Mouse (Mus musculus) myocyte (in vitro differentiated cells): ENCODE measurements around the gene Pld4.

Experiments
- MYOD1 ChIP-seq, 3 experiments: IDR thresholded peaks; one replicate each; pipeline ENCODE4 v1.6.1; 2011; ENCODE audit warnings: control low read depth in 2 of 3, low read depth in 2 of 3, mild to moderate bottlenecking in 2 of 3, moderate library complexity in 1 of 3; ENCODE audit not compliant: insufficient read length in 2 of 3, control insufficient read depth in 1 of 3
- POLR2A ChIP-seq: IDR thresholded peaks from one replicate; pipeline ENCODE4 v1.6.1; 2011; ENCODE audit warnings: low read depth, mild to moderate bottlenecking, control low read depth, moderate library complexity; ENCODE audit not compliant: insufficient read length
- POLR2AphosphoS2 ChIP-seq: IDR thresholded peaks from one replicate; pipeline ENCODE4 v1.6.1; 2011; ENCODE audit warnings: low read depth, control low read depth; ENCODE audit not compliant: insufficient read length
- SRF ChIP-seq: IDR thresholded peaks from one replicate; pipeline ENCODE4 v1.6.1; 2011; ENCODE audit warnings: low read depth; ENCODE audit not compliant: control insufficient read depth, insufficient read length
- TCF12 ChIP-seq: IDR thresholded peaks from one replicate; pipeline ENCODE4 v1.6.1; 2011; ENCODE audit warnings: mild to moderate bottlenecking, control low read depth; ENCODE audit not compliant: poor library complexity, insufficient read depth, severe bottlenecking
- TCF3 ChIP-seq: IDR thresholded peaks from one replicate; pipeline ENCODE4 v1.6.1; 2011; ENCODE audit warnings: low read depth, control low read depth; ENCODE audit not compliant: insufficient read length
- USF1 ChIP-seq: IDR thresholded peaks from one replicate; pipeline ENCODE4 v1.6.1; 2011; ENCODE audit warnings: low read depth, mild to moderate bottlenecking, control low read depth, moderate library complexity

GRCm38 (mm10) chr12:112810092-112810885, 49.8 kb downstream of the Pld4 start:
- no peak for TF ChIP-seq TCF12
- TF ChIP-seq TCF3 = no peak
- no peak for TF ChIP-seq POLR2A
- no peak for TF ChIP-seq MYOD1 (IDR thresholded peaks at IDR 0.05; ENCODE audit: control insufficient read depth in 1 of 3, insufficient read length in 2 of 3, low read depth in 2 of 3)
- no peak for TF ChIP-seq SRF
- TF ChIP-seq POLR2AphosphoS2 = no peak
- TF ChIP-seq USF1 = no peak
